Mouse (Mus musculus) heart, postnatal 0 days (tissue): ENCODE measurements around the gene Slc7a5. TPM values are rescaled to one million over a fixed set of nuclear protein-coding genes. Genes with fewer than 3 reads are reported as not detected.

Experiments
- ATAC-seq: fragments of 200-750 bp; cut with Nextera tagmentation; 2 replicates; pipeline ENCODE4 v1.8.0; 2017; ENCODE audit warnings: low read depth, moderate number of reproducible peaks, moderate library complexity; ENCODE audit not compliant: insufficient read depth
- DNase-seq: peaks from one replicate; pipeline ENCODE4 v3.0.0-alpha.2; 2016; ENCODE audit warnings: low spot score
- H3K27ac ChIP-seq: fragments of 300-500 bp; sonication (generic); 2 replicates; pipeline ENCODE4 v1.5.1; 2014; ENCODE audit warnings: low read depth, mild to moderate bottlenecking
- H3K27me3 ChIP-seq: fragments of 300-500 bp; sonication (generic); 2 replicates; pipeline ENCODE4 v1.6.1; 2014; ENCODE audit warnings: low read length, mixed read lengths; ENCODE audit not compliant: control insufficient read depth, insufficient read depth
- H3K36me3 ChIP-seq: fragments of 300-500 bp; sonication (generic); replicated peaks from 2 replicates; pipeline ENCODE4 v1.6.1; 2014; ENCODE audit warnings: low read length, mixed read lengths; ENCODE audit not compliant: control insufficient read depth, insufficient read depth
- H3K4me1 ChIP-seq: fragments of 300-500 bp; sonication (generic); 2 replicates; pipeline ENCODE4 v1.6.1; 2014; ENCODE audit warnings: antibody characterized with exemption; ENCODE audit not compliant: control insufficient read depth, insufficient read depth
- H3K4me2 ChIP-seq: fragments of 300-500 bp; sonication (generic); 2 replicates; pipeline ENCODE4 v1.6.1; 2014; ENCODE audit warnings: low read depth, mild to moderate bottlenecking, low read length, moderate library complexity
- H3K4me3 ChIP-seq: fragments of 300-500 bp; sonication (generic); 2 replicates; pipeline ENCODE4 v1.5.1; 2014; ENCODE audit warnings: low read depth, low read length
- H3K9ac ChIP-seq: fragments of 300-500 bp; sonication (generic); replicated peaks from 2 replicates; pipeline ENCODE4 v1.6.1; 2014; ENCODE audit warnings: low read depth, low read length, mixed read lengths
- H3K9me3 ChIP-seq: fragments of 300-500 bp; sonication (generic); replicated peaks from 2 replicates; pipeline ENCODE4 v1.6.1; 2016; ENCODE audit warnings: low read length; ENCODE audit not compliant: control insufficient read depth
- CTCF ChIP-seq: IDR thresholded peaks from 2 replicates; pipeline ENCODE4 v1.5.1; 2016; ENCODE audit warnings: antibody characterized with exemption, control low read depth, low read depth
- EP300 ChIP-seq: IDR thresholded peaks from 2 replicates; pipeline ENCODE4 v1.6.1; 2016; ENCODE audit warnings: antibody characterized with exemption, low read depth
- WGBS: fragments of 180-500 bp; shearing (Covaris S2); extraction: QIAGEN DNeasy Blood & Tissue Kit; methylation state at CpG from one replicate; pipeline ENCODE4 v1.1.7; 2014; 5-methylcytosine and 5-hydroxymethylcytosine counted together
- polyA plus RNA-seq: library from polyadenylated mRNA; unstranded; fragments of >200 nt; fragmentation: Nextera tagmentation; extraction: Ambion mirVana; gene quantifications from 2 replicates; pipeline ENCODE4 v1.2.1, GENCODE M21; 2015
- total RNA-seq: library from RNA; depleted of rRNA; stranded (reverse); fragments of >200 nt; gene quantifications from 2 replicates; pipeline ENCODE4 v1.2.3, GENCODE M21; 2014; ENCODE audit warnings: low replicate concordance

Slc7a5 gene
- total and polyA plus RNA-seq, 2 experiments from 2014 or later = 7.1 to 24.7 TPM

DNA sequence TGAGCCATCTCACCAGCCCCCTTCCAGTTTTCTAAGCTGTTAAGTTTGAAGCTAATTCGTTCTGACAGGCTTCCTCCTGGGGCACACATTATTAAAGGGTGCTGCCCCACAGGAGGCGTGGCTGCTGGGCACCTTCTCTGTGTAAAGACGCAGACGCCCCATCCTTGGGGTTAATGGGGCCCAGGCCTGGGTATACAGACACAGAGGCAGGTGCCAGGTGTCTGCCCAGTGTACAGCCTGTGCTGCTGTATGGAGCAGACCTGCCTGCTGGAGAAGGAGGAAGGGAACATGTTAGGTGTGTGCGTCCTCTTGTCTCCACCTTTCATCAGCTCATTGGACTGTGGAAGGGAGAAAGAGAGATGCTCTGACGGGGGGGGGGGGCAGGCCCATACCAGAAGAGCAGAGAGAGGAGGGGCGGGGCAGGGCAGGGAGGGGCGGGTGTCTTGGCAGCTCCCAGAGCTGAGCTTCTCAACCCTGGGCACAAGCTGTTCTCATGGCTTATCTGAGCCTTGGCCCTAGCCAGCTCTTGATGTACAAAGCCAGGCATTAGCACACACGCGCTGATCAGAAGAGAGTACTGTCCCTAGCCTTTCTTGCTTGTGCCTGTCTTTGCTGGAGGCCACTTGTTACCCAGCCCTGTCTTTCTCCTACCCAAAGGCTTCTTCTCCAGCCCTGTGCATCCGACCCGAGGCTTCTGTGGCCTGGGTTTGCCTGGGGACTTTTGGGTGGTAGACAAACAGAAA, 45.5 kb downstream of the Slc7a5 start:
- H3K36me3 ChIP-seq = no peaks in the 10 kb centered on the region
- TF ChIP-seq EP300 (no peak), CTCF (no peak)
- peak overlapping the region; percentile 28; the same call in 1 of the 2 replicates for H3K27ac ChIP-seq
- 0 out of 2 replicates have a peak, but pooled peaks cover 4% of the 10 kb centered on the region for H3K4me1 ChIP-seq
- WGBS = 53% methylated on average over 12 of the region's 12 CpGs
- no peak overlapping the region for H3K9ac ChIP-seq
- no peak overlapping the region for H3K4me3 ChIP-seq
- DNase-seq (peak; percentile 52), ATAC-seq (peak; percentile 90)
- no peaks in the 10 kb centered on the region for H3K9me3 ChIP-seq
- H3K27me3 ChIP-seq = no peaks in the 10 kb centered on the region
- H3K4me2 ChIP-seq = no peak overlapping the region

DNA sequence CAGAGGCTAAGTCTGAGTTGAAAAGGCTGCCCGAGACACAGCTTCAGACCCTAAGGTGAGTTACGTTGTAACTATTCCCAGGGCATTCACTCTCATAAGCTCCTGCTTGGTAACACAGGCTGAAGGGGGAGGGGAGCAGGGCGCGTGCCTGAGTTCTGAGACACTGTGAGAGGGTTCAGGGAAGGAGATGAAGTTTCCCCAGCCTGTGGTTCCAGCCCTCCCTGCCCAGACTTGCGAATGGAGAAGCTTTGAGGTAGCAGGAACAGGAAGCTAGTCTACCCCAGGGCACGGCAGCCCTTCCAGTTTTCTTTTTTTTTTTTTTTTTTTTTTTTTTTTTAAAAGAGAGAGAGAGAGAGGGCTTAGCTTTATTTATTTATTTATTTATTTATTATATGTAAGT, 46.2 kb downstream of the Slc7a5 start:
- Histone ChIP-seq H3K9me3 (no peaks in the 10 kb centered on the region), H3K9ac (no peak overlapping the region), H3K36me3 (no peaks in the 10 kb centered on the region), H3K27me3 (no peaks in the 10 kb centered on the region), H3K4me2 (no peak overlapping the region), H3K4me1 (0 out of 2 replicates have a peak, but pooled peaks cover 4% of the 10 kb centered on the region), H3K4me3 (no peak overlapping the region), H3K27ac (no peak overlapping the region)
- no peak for DNase-seq
- 57% methylated on average over 6 of the region's 6 CpGs for WGBS
- ATAC-seq = no peak
- TF ChIP-seq EP300 (no peak), CTCF (no peak)

DNA sequence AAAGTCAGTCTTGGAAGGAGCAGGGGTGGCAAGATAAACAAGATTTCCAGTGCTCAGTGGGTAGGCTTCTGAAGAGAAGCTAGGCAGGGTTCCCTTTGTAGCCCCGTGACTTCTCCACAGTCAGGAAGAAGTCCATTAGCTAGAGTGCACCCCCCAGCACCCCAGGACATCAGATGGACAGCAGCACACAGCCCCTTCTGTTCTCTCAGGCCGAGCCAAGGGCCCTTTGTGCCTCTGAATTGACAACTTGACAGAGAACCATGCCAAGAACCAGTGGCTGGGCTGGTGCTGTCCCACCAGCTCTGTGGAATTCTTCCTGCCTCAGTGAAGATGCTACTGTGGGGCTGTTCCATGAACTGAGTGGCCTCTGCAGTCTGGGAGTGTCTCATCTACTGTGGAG, 49.7 kb downstream of the Slc7a5 start:
- ATAC-seq = no peak
- H3K9ac ChIP-seq = no peak overlapping the region

DNA sequence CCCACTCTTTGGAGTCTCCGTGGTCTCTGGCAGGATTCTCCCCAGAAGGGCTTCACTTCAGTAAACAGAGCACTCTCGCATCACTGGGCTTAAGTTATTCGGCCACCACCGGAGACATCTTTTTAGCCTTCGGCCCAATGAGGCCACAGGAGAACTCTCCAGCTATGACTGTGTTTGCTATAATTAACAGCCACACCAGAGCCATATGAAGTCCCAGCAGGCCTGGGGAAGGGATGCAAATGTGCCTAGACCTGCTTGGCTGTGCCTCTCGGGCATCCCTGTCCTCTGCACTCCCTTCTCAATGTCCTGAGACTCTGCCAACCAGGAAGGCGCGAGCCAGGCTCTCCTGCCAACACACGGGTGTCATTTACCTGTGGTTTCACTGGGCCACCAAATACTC, 50.2 kb downstream of the Slc7a5 start:
- Histone ChIP-seq H3K4me1 (peaks cover 5% of the 10 kb centered on the region), H3K27ac (no peak overlapping the region), H3K27me3 (no peaks in the 10 kb centered on the region), H3K9me3 (no peaks in the 10 kb centered on the region), H3K9ac (no peak overlapping the region), H3K4me2 (no peak overlapping the region), H3K36me3 (no peaks in the 10 kb centered on the region), H3K4me3 (no peak overlapping the region)
- ATAC-seq (no peak), DNase-seq (no peak)
- no peak for TF ChIP-seq CTCF
- WGBS = 61% methylated on average over 9 of the region's 9 CpGs

More for the DNA sequence above, 49.7 kb downstream of the Slc7a5 start:
- TF ChIP-seq CTCF (no peak), EP300 (no peak)
- peaks cover 8% of the 10 kb centered on the region for H3K4me1 ChIP-seq
- no peaks in the 10 kb centered on the region for H3K27me3 ChIP-seq
- no peak overlapping the region for H3K27ac ChIP-seq
- H3K4me3 ChIP-seq = no peak overlapping the region
- H3K36me3 ChIP-seq = no peaks in the 10 kb centered on the region
- no peak overlapping the region for H3K4me2 ChIP-seq
- no peaks in the 10 kb centered on the region for H3K9me3 ChIP-seq
- no peak for DNase-seq
- WGBS = 50% methylated on average over 2 of the region's 2 CpGs

DNA sequence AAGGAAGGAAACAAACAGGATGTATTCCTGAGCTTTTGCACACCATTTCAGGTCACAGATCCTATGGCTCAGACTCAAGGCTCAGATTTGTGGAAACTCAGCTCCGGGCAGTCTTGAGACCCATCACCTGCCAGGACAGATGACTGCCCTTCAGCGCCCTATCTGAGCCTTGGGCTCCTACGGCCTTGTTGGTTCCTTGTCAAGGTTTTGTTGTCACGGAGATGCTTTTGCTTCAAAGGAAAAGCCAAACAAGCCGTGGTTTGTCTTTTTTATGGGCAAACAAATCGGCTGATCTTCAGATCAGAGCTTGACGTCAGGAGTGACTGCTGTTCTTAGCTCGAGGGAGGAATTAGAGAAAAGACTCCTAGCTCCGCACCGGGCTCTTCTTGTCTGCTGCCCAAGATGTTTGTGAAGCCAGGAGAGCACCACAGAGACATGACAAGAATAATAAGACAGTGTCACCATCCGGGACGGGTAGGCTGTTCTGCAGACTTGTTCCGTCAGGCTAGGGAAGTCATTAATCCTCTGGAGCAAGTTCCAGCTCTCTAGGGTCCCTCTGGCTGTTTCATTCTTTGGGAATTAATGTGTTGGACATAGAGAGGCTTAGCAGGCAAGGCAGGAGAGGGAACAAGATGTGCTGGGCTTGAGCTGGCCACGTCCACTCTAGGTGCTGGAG, 51.3 kb downstream of the Slc7a5 start:
- Histone ChIP-seq H3K27ac (no peak overlapping the region), H3K4me1 (peaks cover 5% of the 10 kb centered on the region), H3K27me3 (no peaks in the 10 kb centered on the region), H3K36me3 (no peaks in the 10 kb centered on the region), H3K4me2 (no peak overlapping the region), H3K4me3 (no peak overlapping the region), H3K9ac (no peak overlapping the region), H3K9me3 (no peaks in the 10 kb centered on the region)
- no peak for DNase-seq
- WGBS = 82% methylated on average over 14 of the region's 14 CpGs
- TF ChIP-seq CTCF (no peak), EP300 (no peak)
- no peak for ATAC-seq
